Mouse (Mus musculus): ENCODE data around the gene Kif26b. TPM values are rescaled to one million over a fixed set of nuclear protein-coding genes. Genes with fewer than 3 reads are reported as not detected.
A peak's percentile ranks its signal among the peaks of the same experiment; 100 is the strongest.

Kif26b gene
- polyA plus RNA-seq, 1 experiment from 2014 or later = 10.0 TPM

GRCm38 (mm10) chr1:178661035-178661434 lies 132.1 kb downstream of the Kif26b start:
- H3K27me3 ChIP-seq (replicated peaks) = no peaks in the 10 kb centered on the region
- H3K9me3 ChIP-seq = no peaks in the 10 kb centered on the region
- 65% methylated on average over 3 of the region's 3 CpGs for whole genome bisulfite sequencing
- no peak overlapping the region for H3K4me2 ChIP-seq
- H3K4me3 ChIP-seq = no peak overlapping the region
- H3K27ac ChIP-seq = no peak overlapping the region
- no peaks in the 10 kb centered on the region for H3K36me3 ChIP-seq (replicated peaks)
- no peak for ATAC-seq (replicated peaks)
- no peak overlapping the region for H3K9ac ChIP-seq
- H3K4me1 ChIP-seq = 0 out of 2 replicates have a peak, but pooled peaks cover 6% of the 10 kb centered on the region

- no peak for ATAC-seq (replicated peaks)
- Histone ChIP-seq H3K4me2 (no peak overlapping the region), H3K9ac (no peak overlapping the region), H3K4me3 (no peak overlapping the region), H3K4me1 (0 out of 2 replicates have a peak, but pooled peaks cover 6% of the 10 kb centered on the region), H3K27ac (no peak overlapping the region), H3K36me3 (replicated peaks) (no peaks in the 10 kb centered on the region), H3K27me3 (replicated peaks) (no peaks in the 10 kb centered on the region), H3K9me3 (no peaks in the 10 kb centered on the region)
- WGBS = 46% methylated on average over 5 of the region's 5 CpGs
Observed at GRCm38 (mm10) chr1:178661556-178661955, 132.6 kb downstream of the Kif26b start.

DNA sequence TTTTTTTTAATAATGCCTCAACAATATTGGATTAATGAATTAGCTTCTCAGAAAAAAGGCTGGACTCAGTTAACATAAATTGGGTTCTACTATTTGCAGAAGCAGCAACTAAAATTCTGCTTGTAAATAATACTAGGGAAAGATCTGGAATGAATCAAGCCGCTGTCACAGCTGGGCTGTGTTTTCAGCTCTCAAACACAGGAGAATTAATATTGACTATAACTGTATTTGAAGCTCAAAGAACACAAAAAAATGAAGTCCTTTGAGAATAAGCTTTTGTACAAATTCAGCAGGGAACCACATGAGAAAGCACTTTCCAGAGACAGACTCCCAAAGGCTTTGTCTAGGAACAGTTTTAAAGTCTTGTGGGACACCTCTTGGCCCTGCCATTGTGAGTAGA lies 134.6 kb downstream of the Kif26b start:
- Histone ChIP-seq H3K9me3 (no peaks in the 10 kb centered on the region), H3K4me2 (no peak overlapping the region), H3K9ac (no peak overlapping the region), H3K4me3 (no peak overlapping the region), H3K27ac (no peak overlapping the region), H3K36me3 (replicated peaks) (no peaks in the 10 kb centered on the region), H3K27me3 (replicated peaks) (no peaks in the 10 kb centered on the region), H3K4me1 (0 out of 2 replicates have a peak, but pooled peaks cover 6% of the 10 kb centered on the region)
- 71% methylated on average over 1 of the region's 1 CpGs for WGBS
- no peak for ATAC-seq (replicated peaks)

GRCm38 (mm10) chr1:178664271-178664969 lies 135.5 kb downstream of the Kif26b start:
- no peak overlapping the region for H3K4me2 ChIP-seq
- 73% methylated on average over 5 of the region's 5 CpGs for WGBS

GRCm38 (mm10) chr1:178666524-178666923 lies 137.6 kb downstream of the Kif26b start:
- no peak overlapping the region for H3K27ac ChIP-seq
- 0 out of 2 replicates have a peak, but pooled peaks cover 4% of the 10 kb centered on the region for H3K4me1 ChIP-seq
- no peaks in the 10 kb centered on the region for H3K27me3 ChIP-seq (replicated peaks)
- ATAC-seq (replicated peaks) = no peak
- no peaks in the 10 kb centered on the region for H3K9me3 ChIP-seq
- H3K9ac ChIP-seq = no peak overlapping the region
- H3K36me3 ChIP-seq (replicated peaks) = no peaks in the 10 kb centered on the region
- H3K4me3 ChIP-seq = no peak overlapping the region
- WGBS = 73% methylated on average over 7 of the region's 7 CpGs
- H3K4me2 ChIP-seq = no peak overlapping the region

More at GRCm38 (mm10) chr1:178664271-178664969, 135.5 kb downstream of the Kif26b start:
- no peaks in the 10 kb centered on the region for H3K9me3 ChIP-seq
- no peak overlapping the region for H3K4me3 ChIP-seq
- H3K27me3 ChIP-seq (replicated peaks) = no peaks in the 10 kb centered on the region
- no peak overlapping the region for H3K27ac ChIP-seq
- 0 out of 2 replicates have a peak, but pooled peaks cover 6% of the 10 kb centered on the region for H3K4me1 ChIP-seq
- no peaks in the 10 kb centered on the region for H3K36me3 ChIP-seq (replicated peaks)
- no peak for ATAC-seq (replicated peaks)
- H3K9ac ChIP-seq = no peak overlapping the region

- no peak for ATAC-seq (replicated peaks)
- Histone ChIP-seq H3K9me3 (no peaks in the 10 kb centered on the region), H3K36me3 (replicated peaks) (no peaks in the 10 kb centered on the region), H3K4me3 (no peak overlapping the region), H3K27me3 (replicated peaks) (no peaks in the 10 kb centered on the region), H3K27ac (no peak overlapping the region), H3K4me2 (no peak overlapping the region), H3K9ac (no peak overlapping the region), H3K4me1 (peaks cover 6% of the 10 kb centered on the region; the same call in 1 of the 2 replicates)
- 81% methylated on average over 7 of the region's 7 CpGs for WGBS
Observed at GRCm38 (mm10) chr1:178667808-178668207, 138.9 kb downstream of the Kif26b start.

- Histone ChIP-seq H3K9me3 (no peaks in the 10 kb centered on the region), H3K4me2 (no peak overlapping the region), H3K4me1 (peaks cover 7% of the 10 kb centered on the region; the same call in 1 of the 2 replicates), H3K27ac (no peak overlapping the region), H3K9ac (no peak overlapping the region), H3K4me3 (no peak overlapping the region), H3K27me3 (replicated peaks) (no peaks in the 10 kb centered on the region), H3K36me3 (replicated peaks) (no peaks in the 10 kb centered on the region)
- no peak for ATAC-seq (replicated peaks)
- WGBS = 92% methylated on average over 4 of the region's 4 CpGs
Observed at GRCm38 (mm10) chr1:178668907-178669306, 140.0 kb downstream of the Kif26b start.

GRCm38 (mm10) chr1:178673051-178673450 lies 144.1 kb downstream of the Kif26b start:
- no peak overlapping the region for H3K9ac ChIP-seq
- H3K4me1 ChIP-seq = peaks cover 10% of the 10 kb centered on the region; the same call in 1 of the 2 replicates
- no peaks in the 10 kb centered on the region for H3K27me3 ChIP-seq (replicated peaks)
- H3K4me3 ChIP-seq = no peak overlapping the region
- H3K4me2 ChIP-seq = no peak overlapping the region
- no peaks in the 10 kb centered on the region for H3K36me3 ChIP-seq (replicated peaks)
- H3K27ac ChIP-seq = peak overlapping the region; percentile 31; the same call in 1 of the 2 replicates
- ATAC-seq (replicated peaks) = peak; percentile 41; the same call in 1 of the 2 replicates
- H3K9me3 ChIP-seq = no peaks in the 10 kb centered on the region
- 37% methylated on average over 7 of the region's 7 CpGs for WGBS

DNA sequence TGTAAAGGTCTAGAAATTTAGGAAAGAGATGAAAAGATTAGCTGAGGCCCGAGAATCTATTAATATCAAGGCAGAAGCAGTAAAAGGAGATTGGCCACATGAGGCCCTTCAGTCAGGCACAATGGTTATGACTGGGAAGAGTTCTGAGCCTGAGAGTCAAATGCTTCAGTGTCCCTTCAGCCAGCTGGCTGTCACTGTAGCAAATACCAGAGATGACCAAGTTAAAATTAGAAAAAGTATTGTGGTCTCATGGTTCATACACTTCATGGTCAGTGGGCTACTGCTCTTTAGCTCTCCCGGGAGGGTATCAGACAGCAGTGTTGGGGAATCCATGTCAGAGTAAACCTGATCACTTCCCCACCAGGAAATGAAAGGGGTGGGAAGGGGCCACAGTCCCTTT lies 144.6 kb downstream of the Kif26b start:
- Histone ChIP-seq H3K36me3 (replicated peaks) (no peaks in the 10 kb centered on the region), H3K9ac (no peak overlapping the region), H3K4me2 (no peak overlapping the region), H3K27ac (no peak overlapping the region), H3K9me3 (no peaks in the 10 kb centered on the region), H3K4me1 (peaks cover 10% of the 10 kb centered on the region; the same call in 1 of the 2 replicates), H3K4me3 (no peak overlapping the region), H3K27me3 (replicated peaks) (no peaks in the 10 kb centered on the region)
- no peak for ATAC-seq (replicated peaks)
- WGBS = 75% methylated on average over 2 of the region's 2 CpGs

DNA sequence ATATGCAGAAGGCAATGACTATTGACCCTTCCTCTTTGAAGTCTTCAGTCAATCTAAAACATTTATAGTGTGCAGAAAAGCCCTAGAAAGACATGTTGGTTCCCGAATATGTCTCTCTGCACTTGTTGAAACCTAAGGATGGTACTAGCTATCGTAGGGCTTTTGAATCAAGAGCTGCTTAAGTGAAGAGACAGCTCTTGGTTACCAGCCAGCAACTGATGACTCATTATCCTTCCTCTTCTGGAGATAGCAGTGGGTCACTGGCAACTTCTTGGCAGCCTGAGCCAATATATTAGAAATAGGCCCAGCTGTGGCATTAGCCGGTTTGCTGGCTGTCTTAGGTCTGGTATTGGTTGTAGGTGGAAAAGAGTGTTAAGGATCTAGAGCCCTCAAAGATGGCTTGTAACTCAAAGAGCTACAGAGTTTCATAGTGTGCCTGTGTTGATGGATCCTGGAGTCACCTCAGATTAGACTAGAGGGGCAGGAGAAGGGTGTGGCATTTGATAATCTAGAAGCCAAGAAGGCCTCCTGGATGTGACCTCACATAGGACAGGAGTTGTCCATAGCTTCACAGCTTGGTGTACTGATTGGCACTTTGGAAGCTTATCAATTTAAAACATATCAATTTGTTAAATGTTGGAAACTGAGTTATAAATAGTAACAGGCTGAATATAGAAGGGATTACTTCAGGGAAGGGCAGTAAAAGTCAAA lies 146.8 kb downstream of the Kif26b start:
- Histone ChIP-seq H3K27me3 (replicated peaks) (no peaks in the 10 kb centered on the region), H3K4me3 (no peak overlapping the region), H3K4me1 (peaks cover 10% of the 10 kb centered on the region; the same call in 1 of the 2 replicates), H3K4me2 (no peak overlapping the region), H3K36me3 (replicated peaks) (no peaks in the 10 kb centered on the region), H3K27ac (no peak overlapping the region), H3K9me3 (no peaks in the 10 kb centered on the region), H3K9ac (no peak overlapping the region)
- no peak for ATAC-seq (replicated peaks)
- WGBS = 90% methylated on average over 3 of the region's 3 CpGs

GRCm38 (mm10) chr1:178677160-178677559 lies 148.2 kb downstream of the Kif26b start:
- 52% methylated on average over 12 of the region's 12 CpGs for WGBS
- Histone ChIP-seq H3K4me1 (peaks cover 10% of the 10 kb centered on the region; the same call in 1 of the 2 replicates), H3K9me3 (no peaks in the 10 kb centered on the region), H3K4me2 (no peak overlapping the region), H3K9ac (no peak overlapping the region), H3K4me3 (no peak overlapping the region), H3K27me3 (replicated peaks) (no peaks in the 10 kb centered on the region), H3K27ac (no peak overlapping the region), H3K36me3 (replicated peaks) (no peaks in the 10 kb centered on the region)
- ATAC-seq (replicated peaks) = no peak

DNA sequence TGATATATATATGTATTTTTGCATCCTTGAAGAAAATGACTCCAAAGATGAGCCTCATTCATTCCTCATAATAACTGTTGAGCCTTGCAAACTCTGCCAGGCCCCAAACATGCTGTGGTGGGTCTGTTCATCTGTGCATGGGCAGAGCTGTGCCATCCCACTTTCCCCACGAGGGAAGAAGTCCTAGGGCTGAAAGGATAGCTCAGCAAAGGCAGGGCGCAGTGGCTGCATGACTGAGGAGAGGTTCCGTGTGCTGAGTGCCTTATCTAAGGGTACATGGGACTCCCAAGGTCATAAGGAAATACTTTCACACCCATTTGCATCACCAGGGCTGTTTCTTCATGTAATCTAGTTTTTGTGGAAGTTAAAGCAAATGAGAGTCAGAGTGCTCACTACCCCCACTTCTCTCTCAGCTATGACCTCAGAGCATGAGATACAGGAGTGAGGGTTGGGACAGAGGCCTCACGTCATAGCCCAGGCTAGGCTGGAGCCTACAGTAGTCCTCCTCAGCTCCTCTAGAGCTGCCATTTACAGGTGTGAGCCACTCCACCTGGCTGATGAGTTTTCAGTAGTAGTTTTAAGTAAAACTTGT lies 148.8 kb downstream of the Kif26b start:
- WGBS = 84% methylated on average over 4 of the region's 4 CpGs
- H3K4me3 ChIP-seq = no peak overlapping the region
- H3K27ac ChIP-seq = no peak overlapping the region
- no peak overlapping the region for H3K9ac ChIP-seq
- no peaks in the 10 kb centered on the region for H3K36me3 ChIP-seq (replicated peaks)
- H3K4me2 ChIP-seq = no peak overlapping the region
- peaks cover 8% of the 10 kb centered on the region; the same call in 1 of the 2 replicates for H3K4me1 ChIP-seq
- no peaks in the 10 kb centered on the region for H3K9me3 ChIP-seq
- no peaks in the 10 kb centered on the region for H3K27me3 ChIP-seq (replicated peaks)
- no peak for ATAC-seq (replicated peaks)
